Mouse (Mus musculus): Measurements from ENCODE around the gene Asl.

DNA sequence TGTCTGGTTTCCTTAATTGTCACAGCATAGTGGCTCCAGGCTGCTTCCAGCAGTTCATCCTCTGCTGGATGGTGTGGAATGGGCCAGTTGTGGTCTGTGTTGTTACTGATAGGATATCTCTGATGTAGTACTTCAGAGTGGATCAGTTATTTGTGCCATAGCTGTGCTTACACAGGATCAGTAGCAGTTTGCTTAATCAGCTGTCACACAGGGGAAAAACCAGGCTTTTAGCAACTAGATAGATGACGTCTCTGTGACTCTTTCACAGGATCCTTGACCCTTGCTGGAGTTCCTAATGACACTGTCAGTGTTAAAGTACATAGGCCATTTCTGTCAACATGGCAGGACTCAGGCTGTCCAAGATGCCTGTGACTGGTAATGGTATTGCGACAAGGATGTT, 4.8 kb upstream of the Asl start:
- TF ChIP-seq POLR2A (IDR thresholded peaks at IDR 0.05; ENCODE audit: control insufficient read depth, extremely low read depth, insufficient read depth, low read length, poor library complexity) (no peak), CTCF (IDR thresholded peaks at IDR 0.05; ENCODE audit: borderline replicate concordance, control insufficient read depth, extremely low read depth, insufficient read depth, low read length, poor library complexity) (no peak)

All from thymus, adult 2 months (tissue).